Mouse (Mus musculus) neural tube, embryonic 11.5 days (tissue): Measurements from ENCODE around the gene Nfe2l2. TPM values are rescaled to one million over a fixed set of nuclear protein-coding genes. Genes with fewer than 3 reads are reported as not detected.

Experiments
- ATAC-seq: fragments of 200-750 bp; cut with Nextera tagmentation; 2 replicates; pipeline ENCODE4 v1.8.0; 2017; ENCODE audit warnings: moderate number of reproducible peaks, mild to moderate bottlenecking, moderate TSS enrichment, moderate library complexity; ENCODE audit not compliant: insufficient read depth, low FRiP score, low TSS enrichment
- DNase-seq: peaks from one replicate; pipeline ENCODE4 v3.0.0-alpha.2; 2015; ENCODE audit warnings: low spot score
- H3K27ac ChIP-seq: fragments of 300-500 bp; sonication (generic); 2 replicates; pipeline ENCODE4 v1.5.1; 2014; ENCODE audit warnings: low read depth, mild to moderate bottlenecking, low read length
- H3K27me3 ChIP-seq: fragments of 300-500 bp; sonication (generic); 2 replicates; pipeline ENCODE4 v1.6.1; 2014; ENCODE audit warnings: mild to moderate bottlenecking, low read length, mixed read lengths; ENCODE audit not compliant: control insufficient read depth, insufficient read depth
- H3K36me3 ChIP-seq: fragments of 300-500 bp; sonication (generic); 2 replicates; pipeline ENCODE4 v1.6.1; 2014; ENCODE audit warnings: mild to moderate bottlenecking, low read length, moderate library complexity, mixed read lengths; ENCODE audit not compliant: control insufficient read depth, insufficient read depth
- H3K4me1 ChIP-seq: fragments of 300-500 bp; sonication (generic); 2 replicates; pipeline ENCODE4 v1.6.1; 2014; ENCODE audit warnings: low read length, mixed read lengths; ENCODE audit not compliant: control insufficient read depth, insufficient read depth
- H3K4me2 ChIP-seq: fragments of 300-500 bp; sonication (generic); 2 replicates; pipeline ENCODE4 v1.6.1; 2014; ENCODE audit warnings: low read depth, mild to moderate bottlenecking, moderate library complexity
- H3K4me3 ChIP-seq: fragments of 300-500 bp; sonication (generic); 2 replicates; pipeline ENCODE4 v1.5.1; 2014; ENCODE audit warnings: low read depth, low read length
- H3K9ac ChIP-seq: fragments of 300-500 bp; sonication (generic); 2 replicates; pipeline ENCODE4 v1.6.1; 2014; ENCODE audit warnings: mild to moderate bottlenecking, low read length
- H3K9me3 ChIP-seq: fragments of 300-500 bp; sonication (generic); 2 replicates; pipeline ENCODE4 v1.6.1; 2016; ENCODE audit warnings: low read length; ENCODE audit not compliant: control insufficient read depth
- WGBS: fragments of 180-500 bp; shearing (Covaris S2); extraction: QIAGEN DNeasy Blood & Tissue Kit; methylation state at CpG from one replicate; pipeline ENCODE4 v1.1.7; 2014; 5-methylcytosine and 5-hydroxymethylcytosine counted together
- polyA plus RNA-seq: library from polyadenylated mRNA; unstranded; fragments of >200 nt; fragmentation: Nextera tagmentation; extraction: Ambion mirVana; gene quantifications from 2 replicates; pipeline ENCODE4 v1.2.1, GENCODE M21; 2014

Gene Nfe2l2
- polyA plus RNA-seq, 1 experiment from 2014 or later = 26.5 TPM

DNA sequence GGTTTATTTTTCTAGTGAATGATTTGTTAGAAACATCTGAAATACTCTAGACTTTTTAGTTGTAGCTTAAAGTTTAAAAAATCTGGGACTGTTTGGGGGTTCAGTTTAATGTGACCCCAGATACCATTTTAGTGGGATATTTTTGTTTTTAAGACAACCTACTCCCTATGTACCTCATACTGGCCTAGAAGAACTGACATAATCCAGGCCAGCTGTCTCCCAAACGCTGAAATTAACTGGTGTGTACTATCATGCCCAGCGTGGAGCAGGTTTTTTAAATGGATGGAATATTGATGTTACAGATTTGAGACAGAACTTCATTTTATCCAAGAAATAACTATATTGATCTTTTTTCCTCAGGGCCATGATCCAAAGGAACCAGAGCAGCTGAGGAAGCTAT, 43.3 kb downstream of the Nfe2l2 start:
- ATAC-seq (no peak), DNase-seq (no peak)
- H3K27me3 ChIP-seq = no peaks in the 10 kb centered on the region
- WGBS = 51% methylated on average over 2 of the region's 2 CpGs
- peak overlapping the region; percentile 90 for H3K4me2 ChIP-seq
- no peaks in the 10 kb centered on the region for H3K9me3 ChIP-seq
- no peak overlapping the region for H3K27ac ChIP-seq
- H3K4me1 ChIP-seq = peaks cover 7% of the 10 kb centered on the region; the same call in 1 of the 2 replicates
- H3K36me3 ChIP-seq = peaks cover 4% of the 10 kb centered on the region; the same call in 1 of the 2 replicates
- peak overlapping the region; percentile 77 for H3K4me3 ChIP-seq
- H3K9ac ChIP-seq = peak overlapping the region; percentile 98; the same call in 1 of the 2 replicates

DNA sequence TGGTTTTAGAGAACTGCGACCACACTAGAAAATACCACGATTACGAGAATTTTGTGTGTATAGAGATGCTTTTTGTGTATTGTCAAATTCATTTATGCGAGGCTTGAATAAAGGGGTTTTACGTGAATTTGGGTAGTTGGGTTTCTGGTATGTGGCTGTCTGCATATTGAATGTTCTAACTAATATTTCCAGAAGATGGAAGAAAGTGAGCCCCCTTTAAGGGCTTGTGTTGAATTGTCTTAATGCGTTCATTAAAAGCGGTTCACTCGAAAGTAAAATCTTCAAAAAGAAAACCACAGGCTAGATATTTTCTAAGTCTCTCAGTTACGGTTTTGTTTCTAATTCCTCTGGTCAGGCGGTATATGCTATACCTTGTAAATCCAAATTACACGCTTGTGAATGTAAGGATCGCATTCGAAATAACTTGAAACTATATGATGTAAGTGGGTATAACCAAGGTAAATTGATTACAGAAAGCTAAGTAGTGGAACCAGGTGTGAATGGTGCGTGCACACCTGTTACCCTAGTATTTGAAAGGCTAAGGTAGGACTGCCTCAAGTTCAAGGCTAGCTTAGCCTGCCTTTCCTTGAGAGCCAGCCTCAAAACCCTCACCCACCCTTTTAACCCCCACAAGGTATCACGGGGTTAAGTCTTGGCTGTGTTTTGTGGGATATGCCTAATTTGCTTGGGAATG, 44.0 kb downstream of the Nfe2l2 start:
- Histone ChIP-seq H3K9ac (peak overlapping the region; percentile 98), H3K4me1 (peaks cover 7% of the 10 kb centered on the region; the same call in 1 of the 2 replicates), H3K27ac (0 out of 2 replicates have a peak overlapping the region, but pooled peaks have one; percentile 95), H3K9me3 (no peaks in the 10 kb centered on the region), H3K4me3 (peak overlapping the region; percentile 77), H3K4me2 (peak overlapping the region; percentile 90), H3K27me3 (no peaks in the 10 kb centered on the region), H3K36me3 (peaks cover 4% of the 10 kb centered on the region; the same call in 1 of the 2 replicates)
- DNase-seq (no peak), ATAC-seq (no peak)
- 5% methylated on average over 15 of the region's 15 CpGs for WGBS

DNA sequence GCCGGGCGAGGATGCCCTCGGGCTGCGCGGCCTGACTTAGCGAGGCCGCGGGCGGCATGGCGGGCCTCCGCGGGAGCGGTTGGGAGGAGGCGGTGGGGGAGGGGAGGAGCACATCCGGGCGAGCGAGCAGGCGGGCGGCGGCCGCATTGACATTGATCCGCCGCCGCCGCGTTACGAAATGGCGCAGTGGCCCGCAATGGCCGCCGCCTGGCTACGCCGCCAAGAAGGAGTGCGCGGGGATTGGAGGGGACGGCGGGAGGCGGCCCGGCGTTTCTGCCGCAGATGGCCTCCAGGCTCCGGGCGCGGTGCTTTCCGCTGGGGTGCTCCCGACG, 44.8 kb downstream of the Nfe2l2 start:
- peak; percentile 90 for DNase-seq
- Histone ChIP-seq H3K27ac (peak overlapping the region; percentile 95), H3K9me3 (no peaks in the 10 kb centered on the region), H3K27me3 (no peaks in the 10 kb centered on the region), H3K9ac (peak overlapping the region; percentile 98), H3K4me2 (peak overlapping the region; percentile 90), H3K36me3 (peaks cover 4% of the 10 kb centered on the region; the same call in 1 of the 2 replicates), H3K4me1 (peaks cover 7% of the 10 kb centered on the region; the same call in 1 of the 2 replicates), H3K4me3 (peak overlapping the region; percentile 77)
- under 1% methylated on average over 46 of the region's 47 CpGs for WGBS
- peak; percentile 53 for ATAC-seq

DNA sequence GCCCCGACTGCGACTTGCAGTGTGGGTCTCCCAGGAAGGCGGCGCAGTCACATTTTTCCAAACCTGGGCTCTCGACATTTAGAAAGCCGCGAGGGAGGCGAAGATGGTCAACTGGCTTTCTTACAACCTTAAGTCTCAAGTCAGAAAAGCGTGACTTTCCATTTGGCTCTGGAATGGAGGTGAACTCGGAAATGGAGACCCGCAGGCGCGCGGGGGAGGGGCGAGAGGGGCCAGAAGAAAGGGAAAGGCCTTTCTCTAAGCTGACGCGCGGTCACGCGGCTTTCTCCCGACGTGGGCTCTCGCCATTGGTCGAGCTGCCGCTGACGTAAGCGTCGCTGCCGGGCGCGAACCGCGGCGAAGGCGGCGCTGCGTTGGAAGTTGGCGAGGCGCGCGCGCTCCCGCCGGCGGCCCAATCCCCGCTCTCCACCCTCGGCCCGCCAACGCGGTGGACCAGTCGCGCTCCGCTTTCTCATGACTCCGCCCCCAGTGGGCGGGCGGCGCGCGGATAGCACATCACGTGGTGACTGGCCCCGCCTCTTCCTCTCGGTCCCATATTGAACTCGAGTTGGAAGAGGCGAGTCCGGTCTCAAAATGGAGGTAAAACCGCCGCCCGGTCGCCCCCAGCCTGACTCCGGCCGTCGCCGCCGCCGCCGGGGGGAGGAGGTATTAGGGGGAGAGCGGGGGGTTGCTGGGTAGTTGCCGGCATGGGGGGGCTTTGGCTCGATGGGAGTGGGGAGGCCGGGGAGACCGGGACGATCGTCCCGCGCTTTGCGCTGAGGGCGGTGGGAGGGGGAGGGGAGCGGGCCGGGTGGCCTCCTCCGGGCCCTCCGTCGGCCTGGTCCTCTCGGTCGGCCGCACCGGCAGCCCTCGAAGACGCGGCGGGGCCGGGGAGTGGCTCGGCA, 45.5 kb downstream of the Nfe2l2 start, which contains the start of gene Hnrnpa3:
Gene Hnrnpa3 (plus strand): TSS at position 535 of the 902 bp plus-strand sequence.
- peak within 1 kb of the TSS; percentile 98 for H3K9ac ChIP-seq
- no peaks in the 10 kb centered on the region for H3K9me3 ChIP-seq
- DNase-seq = peak; percentile 100
- H3K4me1 ChIP-seq = peaks cover 7% of the 10 kb centered on the region; the same call in 1 of the 2 replicates
- H3K4me3 ChIP-seq = peak within 1 kb of the TSS; percentile 77
- peak within 1 kb of the TSS; percentile 90 for H3K4me2 ChIP-seq
- under 1% methylated on average over 85 of the region's 102 CpGs for WGBS
- H3K27me3 ChIP-seq = no peaks in the 10 kb centered on the region
- peak within 1 kb of the TSS; percentile 95 for H3K27ac ChIP-seq
- peaks cover 4% of the 10 kb centered on the region; the same call in 1 of the 2 replicates for H3K36me3 ChIP-seq
- peak; percentile 95 for ATAC-seq

DNA sequence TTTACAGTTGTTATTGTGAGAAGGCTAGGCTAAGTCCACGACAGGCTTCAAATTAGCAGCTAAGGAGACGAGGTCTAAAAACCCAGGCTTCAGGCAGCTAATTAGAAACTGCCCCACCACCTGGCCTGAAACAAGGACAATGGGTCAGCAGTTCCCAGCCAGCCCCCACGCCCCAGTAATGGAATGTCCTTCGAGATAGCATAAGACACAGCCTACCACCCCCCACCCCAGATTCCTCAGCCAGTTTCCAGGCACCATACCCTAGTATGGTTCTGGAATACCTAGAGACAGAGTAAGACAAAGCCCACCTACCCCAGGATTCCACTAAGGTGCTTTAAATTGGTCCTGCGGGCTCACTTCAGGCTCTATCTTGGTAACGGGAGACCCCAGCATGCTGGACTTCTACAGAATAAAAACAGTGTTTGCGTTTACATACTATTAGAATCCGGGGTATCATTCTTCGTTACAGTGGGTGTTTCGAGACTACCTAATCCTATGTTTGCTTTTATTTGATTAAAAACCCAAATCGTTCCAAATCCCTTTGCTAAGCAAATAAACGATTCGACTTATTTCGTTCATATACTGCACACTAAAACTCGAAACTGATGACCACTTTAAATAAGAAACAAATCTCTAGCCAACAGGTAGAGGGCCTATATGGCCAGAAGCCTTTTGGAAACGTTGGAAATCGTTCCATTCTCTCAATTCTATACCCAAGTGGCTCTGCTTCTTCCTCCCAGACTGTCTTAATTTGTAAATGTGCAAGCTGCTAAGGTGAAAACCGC, 46.3 kb downstream of the Nfe2l2 start:
- Histone ChIP-seq H3K36me3 (peaks cover 2% of the 10 kb centered on the region; the same call in 1 of the 2 replicates), H3K9me3 (no peaks in the 10 kb centered on the region), H3K27me3 (no peaks in the 10 kb centered on the region), H3K4me3 (peak overlapping the region; percentile 77), H3K4me2 (peak overlapping the region; percentile 61), H3K9ac (peak overlapping the region; percentile 89), H3K4me1 (peaks cover 7% of the 10 kb centered on the region; the same call in 1 of the 2 replicates), H3K27ac (peak overlapping the region; percentile 95)
- no peak for ATAC-seq
- WGBS = 4% methylated on average over 18 of the region's 18 CpGs
- peak; percentile 55 for DNase-seq

DNA sequence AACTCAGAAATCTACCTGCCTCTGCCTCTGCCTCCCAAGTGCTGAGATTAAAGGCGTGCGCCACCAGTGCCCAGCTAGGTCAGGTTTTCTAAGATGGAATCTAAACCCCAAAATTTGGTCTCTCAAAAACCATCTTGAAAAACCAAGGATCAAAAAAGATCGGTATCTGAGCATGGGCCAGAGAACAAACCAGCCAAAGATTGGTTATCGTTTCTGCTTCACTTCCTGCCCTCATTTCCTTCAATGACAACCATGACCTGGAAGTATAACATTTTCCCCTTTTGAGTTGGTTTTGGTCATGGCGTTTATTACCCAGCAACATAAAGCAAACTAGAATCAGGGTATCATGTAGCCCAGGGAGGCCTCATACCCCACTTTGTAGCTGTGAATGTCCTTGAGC, 47.5 kb downstream of the Nfe2l2 start:
- Histone ChIP-seq H3K9ac (no peak overlapping the region), H3K27me3 (no peaks in the 10 kb centered on the region), H3K9me3 (no peaks in the 10 kb centered on the region), H3K36me3 (no peaks in the 10 kb centered on the region), H3K4me1 (peaks cover 7% of the 10 kb centered on the region; the same call in 1 of the 2 replicates), H3K27ac (peak overlapping the region; percentile 11; the same call in 1 of the 2 replicates), H3K4me2 (no peak overlapping the region), H3K4me3 (no peak overlapping the region)
- no peak for ATAC-seq
- 95% methylated on average over 5 of the region's 5 CpGs for WGBS
- DNase-seq = no peak

DNA sequence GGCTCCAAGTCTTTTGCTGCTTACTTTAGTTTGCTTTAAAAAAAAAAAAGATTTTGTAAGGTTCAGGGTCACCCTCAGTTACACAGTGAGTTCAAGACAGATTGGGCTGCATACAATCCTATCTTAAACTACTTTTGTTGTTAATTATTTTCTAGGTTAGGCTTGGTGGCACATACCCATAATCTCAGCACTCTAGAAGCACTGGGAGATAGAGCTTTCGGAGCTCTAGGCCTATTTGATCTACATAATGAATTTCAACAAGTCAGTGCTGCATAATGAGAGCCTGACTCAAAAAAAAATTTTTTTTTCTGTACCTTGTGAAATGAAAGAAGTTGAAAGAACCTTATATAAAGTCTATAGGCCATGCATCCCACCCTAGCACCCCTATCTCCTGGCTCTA, 49.8 kb downstream of the Nfe2l2 start:
- ATAC-seq = no peak
- Histone ChIP-seq H3K36me3 (no peaks in the 10 kb centered on the region), H3K27ac (no peak overlapping the region), H3K4me3 (no peak overlapping the region), H3K9me3 (no peaks in the 10 kb centered on the region), H3K4me1 (no peaks in the 10 kb centered on the region), H3K4me2 (no peak overlapping the region), H3K27me3 (no peaks in the 10 kb centered on the region), H3K9ac (no peak overlapping the region)
- WGBS = 95% methylated on average over 1 of the region's 1 CpGs
- DNase-seq = no peak

DNA sequence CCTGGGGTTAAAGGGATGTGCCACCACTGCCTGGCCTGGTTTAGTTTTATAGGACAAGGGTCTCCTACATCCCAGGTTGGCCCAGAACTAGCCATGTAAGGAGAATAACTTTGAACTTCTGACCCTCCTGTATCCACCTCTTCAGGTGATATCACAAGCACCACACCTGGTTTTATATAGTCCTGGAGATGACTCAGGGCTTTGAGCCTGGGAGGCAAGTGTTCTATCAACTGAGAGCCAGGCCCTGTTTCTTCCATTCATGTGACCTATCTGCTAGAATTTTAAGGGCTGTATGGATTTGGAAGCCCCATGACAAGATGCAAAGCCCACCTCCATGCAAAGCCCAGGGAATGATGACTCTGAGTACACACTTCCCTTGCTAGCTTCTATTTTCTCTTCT, 51.3 kb downstream of the Nfe2l2 start:
- DNase-seq = no peak
- Histone ChIP-seq H3K4me1 (no peaks in the 10 kb centered on the region), H3K27me3 (no peaks in the 10 kb centered on the region), H3K9me3 (no peaks in the 10 kb centered on the region), H3K4me3 (no peak overlapping the region), H3K36me3 (no peaks in the 10 kb centered on the region), H3K9ac (no peak overlapping the region), H3K4me2 (no peak overlapping the region), H3K27ac (no peak overlapping the region)
- no peak for ATAC-seq
